Mouse (Mus musculus): ENCODE data around the gene Il23r.

GRCm38 (mm10) chr6:67413378-67413777 lies 78.3 kb downstream of the Il23r start:
- TF ChIP-seq GATA1 (IDR thresholded peaks at IDR 0.05; ENCODE audit: borderline replicate concordance, low read length) = no peak
- no peak for TF ChIP-seq CTCF (IDR thresholded peaks at IDR 0.05; ENCODE audit: low read depth, low read length)

Data from G1E (cell line).